Mouse (Mus musculus) right cerebral cortex, postnatal 25 days (tissue): ENCODE measurements at regions not wholly inside any gene's neighbourhood (a gene's known extent, or its start where the extent isn't known, plus 50 kb on each side); places are given as distances from the start of the nearest gene placed in this dataset.
A peak's percentile ranks its signal among the peaks of the same experiment; 100 is the strongest.

Experiments
- DNase-seq: peaks from one replicate; pipeline ENCODE4 v3.0.0; 2022

- no peak for DNase-seq
Observed at GRCm38 (mm10) chr9:26601979-26602378, 131.5 kb upstream of the B3gat1 start.

GRCm38 (mm10) chr9:26604552-26604951, 129.0 kb upstream of the B3gat1 start:
- no peak for DNase-seq

GRCm38 (mm10) chr9:26611711-26612437, 121.7 kb upstream of the B3gat1 start:
- DNase-seq, result no peak

GRCm38 (mm10) chr9:26622840-26623448, 110.6 kb upstream of the B3gat1 start:
- DNase-seq, result no peak

GRCm38 (mm10) chr9:26625171-26625937, 108.2 kb upstream of the B3gat1 start:
- DNase-seq, result no peak

GRCm38 (mm10) chr9:26632891-26633650, 100.5 kb upstream of the B3gat1 start:
- peak; percentile 51 for DNase-seq

- DNase-seq, result peak; percentile 79
Observed at GRCm38 (mm10) chr9:26635211-26635610, 98.3 kb upstream of the B3gat1 start.

GRCm38 (mm10) chr9:26638586-26638985, 94.9 kb upstream of the B3gat1 start:
- DNase-seq, result no peak

GRCm38 (mm10) chr9:26642302-26642701, 91.2 kb upstream of the B3gat1 start:
- DNase-seq, result no peak

- DNase-seq, result no peak
Observed at GRCm38 (mm10) chr9:26642831-26643230, 90.7 kb upstream of the B3gat1 start.

- peak; percentile 34 for DNase-seq
Observed at GRCm38 (mm10) chr9:26649506-26649905, 84.0 kb upstream of the B3gat1 start.

GRCm38 (mm10) chr9:26652920-26653319, 80.6 kb upstream of the B3gat1 start:
- DNase-seq, result no peak

GRCm38 (mm10) chr9:26659366-26659765, 74.2 kb upstream of the B3gat1 start:
- no peak for DNase-seq

- DNase-seq, result no peak
Observed at GRCm38 (mm10) chr9:26663544-26663943, 70.0 kb upstream of the B3gat1 start.

- no peak for DNase-seq
Observed at GRCm38 (mm10) chr9:26667835-26668234, 65.7 kb upstream of the B3gat1 start.

GRCm38 (mm10) chr9:26674059-26674757, 59.3 kb upstream of the B3gat1 start:
- DNase-seq, result no peak

- peak; percentile 23 for DNase-seq
Observed at GRCm38 (mm10) chr9:26678288-26678687, 55.2 kb upstream of the B3gat1 start.

GRCm38 (mm10) chr9:26681516-26681915, 52.0 kb upstream of the B3gat1 start:
- no peak for DNase-seq
